In genomic region chr5:101537518-101538380, GRCm38 (mm10) we compare ENCODE assay signal across 11 mouse cellular contexts.
DNase-seq lines count a peak whose midpoint lies in the region; ATAC-seq and TF ChIP-seq lines count a peak whose summit lies in the region.
"Had no signal": no experiment of that assay in that cellular context is flagged by ENCODE, and none has a peak within 500 bp of the region (broad histone marks: within the 10 kb centered on the region; RNA-seq: fewer than 3 reads in every experiment).

No protein-coding gene starts in this region.

- no peaks in the 10 kb centered on the region for H3K9me3 ChIP-seq in E14TG2a.4 (ENCODE audit: low read length)
- no peaks in the 10 kb centered on the region for H3K9me3 ChIP-seq in forebrain, embryonic 13.5 days (replicated peaks)
- no peaks in the 10 kb centered on the region for H3K9me3 ChIP-seq in liver, embryonic 13.5 days (replicated peaks)

- ATAC-seq in forebrain, embryonic 13.5 days = peak; percentile 51; the same call in 1 of the 2 replicates
- no peak for ATAC-seq in liver, embryonic 13.5 days (ENCODE audit: low read depth)

- peak; percentile 51 for DNase-seq in heart, adult 11 months
- DNase-seq in heart, postnatal 14 days = no peak
- DNase-seq in liver, embryonic 13.5 days = no peak
- no peak for DNase-seq in adrenal gland, postnatal 10 days
- DNase-seq in right cerebral cortex, postnatal 25 days = no peak
- DNase-seq in spleen, postnatal 4 days (ENCODE audit: low spot score in 2 of 2) = no peak
- DNase-seq: adrenal gland, adult 2 months; layer of hippocampus, adult 9-11 months had no signal

- peak overlapping the region; percentile 35 for H3K4me2 ChIP-seq in forebrain, embryonic 13.5 days
- H3K4me2 ChIP-seq in liver, embryonic 13.5 days = 0 out of 2 replicates have a peak overlapping the region, but pooled peaks have one; percentile 26

- TF ChIP-seq CTCF in E14TG2a.4 (conservative IDR thresholded peaks at IDR 0.05; ENCODE audit: low read length) = no peak

- peaks cover 78% of the 10 kb centered on the region for H3K27me3 ChIP-seq in E14TG2a.4 (ENCODE audit: insufficient read depth, low read length)
- H3K27me3 ChIP-seq in forebrain, embryonic 13.5 days = peaks cover 94% of the 10 kb centered on the region
- peaks cover 16% of the 10 kb centered on the region for H3K27me3 ChIP-seq in liver, embryonic 13.5 days

- WGBS in forebrain, embryonic 13.5 days = under 1% methylated on average over 23 of the region's 23 CpGs
- WGBS in liver, embryonic 13.5 days (ENCODE audit: insufficient replicate concordance) = 27% methylated on average over 23 of the region's 23 CpGs

- no peaks in the 10 kb centered on the region for H3K36me3 ChIP-seq in E14TG2a.4 (ENCODE audit: insufficient read depth, low read length)
- H3K36me3 ChIP-seq in forebrain, embryonic 13.5 days (ENCODE audit: poor library complexity, severe bottlenecking) = no peaks in the 10 kb centered on the region
- H3K36me3 ChIP-seq in liver, embryonic 13.5 days = no peaks in the 10 kb centered on the region

- no peak overlapping the region for H3K27ac ChIP-seq in forebrain, embryonic 13.5 days
- no peak overlapping the region for H3K27ac ChIP-seq in liver, embryonic 13.5 days

- peaks cover 26% of the 10 kb centered on the region for H3K4me1 ChIP-seq in E14TG2a.4 (replicated peaks; ENCODE audit: low read depth, low read length)
- H3K4me1 ChIP-seq in forebrain, embryonic 13.5 days = peaks cover 19% of the 10 kb centered on the region
- H3K4me1 ChIP-seq in liver, embryonic 13.5 days (replicated peaks) = peaks cover 6% of the 10 kb centered on the region; the same call in 1 of the 2 replicates

- H3K4me3 ChIP-seq in E14TG2a.4 (replicated peaks; ENCODE audit: low read length) = peak overlapping the region; percentile 23
- H3K4me3 ChIP-seq in forebrain, embryonic 13.5 days = peak overlapping the region; percentile 9; the same call in 1 of the 2 replicates
- H3K4me3 ChIP-seq in liver, embryonic 13.5 days (replicated peaks) = no peak overlapping the region
- H3K4me3 ChIP-seq: myocyte had no signal

- intact Hi-C loops in heart, postnatal 14 days (cut with DNase I) = no loop called here

- no peak overlapping the region for H3K9ac ChIP-seq in forebrain, embryonic 13.5 days
- no peak overlapping the region for H3K9ac ChIP-seq in liver, embryonic 13.5 days
